Mouse (Mus musculus) intestine, embryonic 15.5 days (tissue): ENCODE results near the gene Mrgprg. TPM values are rescaled to one million over a fixed set of nuclear protein-coding genes. Genes with fewer than 3 reads are reported as not detected.
A peak's percentile ranks its signal among the peaks of the same experiment; 100 is the strongest.

ENCODE experiments used
- ATAC-seq: fragments of 200-750 bp; cut with Nextera tagmentation; 2 replicates; pipeline ENCODE4 v1.8.0; 2017; ENCODE audit warnings: moderate TSS enrichment, moderate library complexity
- H3K27ac ChIP-seq: fragments of 300-500 bp; sonication (generic); 2 replicates; pipeline ENCODE4 v1.5.1; 2015; ENCODE audit warnings: mild to moderate bottlenecking, inconsistent platforms
- H3K27me3 ChIP-seq: fragments of 300-500 bp; sonication (generic); replicated peaks from 2 replicates; pipeline ENCODE4 v1.6.1; 2015; ENCODE audit warnings: inconsistent platforms
- H3K36me3 ChIP-seq: fragments of 300-500 bp; sonication (generic); 2 replicates; pipeline ENCODE4 v1.6.1; 2015; ENCODE audit warnings: inconsistent platforms
- H3K4me1 ChIP-seq: fragments of 300-500 bp; sonication (generic); replicated peaks from 2 replicates; pipeline ENCODE4 v1.6.1; 2015; ENCODE audit warnings: inconsistent platforms
- H3K4me2 ChIP-seq: fragments of 300-500 bp; sonication (generic); replicated peaks from 2 replicates; pipeline ENCODE4 v1.6.1; 2015; ENCODE audit warnings: mild to moderate bottlenecking, inconsistent platforms
- H3K4me3 ChIP-seq: fragments of 300-500 bp; sonication (generic); replicated peaks from 2 replicates; pipeline ENCODE4 v1.5.1; 2015; ENCODE audit warnings: inconsistent platforms
- H3K9ac ChIP-seq: fragments of 300-500 bp; sonication (generic); 2 replicates; pipeline ENCODE4 v1.6.1; 2015; ENCODE audit warnings: inconsistent platforms
- H3K9me3 ChIP-seq: fragments of 300-500 bp; sonication (generic); 2 replicates; pipeline ENCODE4 v1.6.1; 2016; ENCODE audit warnings: inconsistent platforms
- WGBS: fragments of 180-500 bp; shearing (Covaris S2); methylation state at CpG from one replicate; pipeline ENCODE4 v1.1.7; 2015; 5-methylcytosine and 5-hydroxymethylcytosine counted together
- polyA plus RNA-seq: library from polyadenylated mRNA; unstranded; fragments of >200 nt; fragmentation: Nextera tagmentation; extraction: Ambion mirVana; gene quantifications from 2 replicates; pipeline ENCODE4 v1.2.1, GENCODE M21; 2015

Mrgprg gene
- polyA plus RNA-seq, 1 experiment from 2014 or later = not detected

- no peak for ATAC-seq
- Histone ChIP-seq H3K4me3 (no peak overlapping the region), H3K9ac (no peak overlapping the region), H3K36me3 (no peaks in the 10 kb centered on the region), H3K27ac (no peak overlapping the region), H3K4me2 (no peak overlapping the region), H3K4me1 (peaks cover 17% of the 10 kb centered on the region), H3K9me3 (no peaks in the 10 kb centered on the region), H3K27me3 (0 out of 2 replicates have a peak, but pooled peaks cover 11% of the 10 kb centered on the region)
- WGBS = 73% methylated on average over 3 of the region's 3 CpGs
These were observed 14.2 kb downstream of the Mrgprg start for GRCm38 (mm10) chr7:143752606-143753005.

- 59% methylated on average over 4 of the region's 4 CpGs for WGBS
- Histone ChIP-seq H3K4me1 (peaks cover 14% of the 10 kb centered on the region), H3K27me3 (0 out of 2 replicates have a peak, but pooled peaks cover 11% of the 10 kb centered on the region), H3K9me3 (no peaks in the 10 kb centered on the region), H3K36me3 (no peaks in the 10 kb centered on the region), H3K4me3 (no peak overlapping the region), H3K27ac (no peak overlapping the region), H3K9ac (no peak overlapping the region), H3K4me2 (no peak overlapping the region)
- ATAC-seq = no peak; the same call in 1 of the 2 replicates
These were observed 14.7 kb downstream of the Mrgprg start for GRCm38 (mm10) chr7:143752056-143752455.

DNA sequence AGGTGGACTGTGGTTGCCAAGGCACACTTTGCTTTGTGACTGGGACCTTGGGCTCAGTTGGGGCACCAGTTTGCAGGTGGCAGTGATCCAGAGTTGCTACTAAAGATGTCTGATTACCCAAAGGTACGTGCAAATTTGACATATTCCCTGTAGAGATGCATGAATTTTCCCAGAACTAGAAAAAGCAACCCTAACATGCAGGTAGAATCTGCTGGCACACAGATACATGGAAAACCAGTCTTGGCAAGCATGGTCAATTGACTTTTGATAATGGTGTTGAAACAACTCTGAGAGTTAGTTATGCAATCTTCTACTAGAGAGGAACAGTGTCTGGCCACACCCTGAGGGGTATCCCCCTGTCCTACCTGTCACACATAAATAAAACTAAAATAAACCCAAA, 15.4 kb downstream of the Mrgprg start:
- no peak for ATAC-seq
- no peak overlapping the region for H3K27ac ChIP-seq
- H3K9me3 ChIP-seq = no peaks in the 10 kb centered on the region
- WGBS = 84% methylated on average over 1 of the region's 1 CpGs
- no peaks in the 10 kb centered on the region for H3K36me3 ChIP-seq
- no peak overlapping the region for H3K9ac ChIP-seq
- H3K4me3 ChIP-seq = no peak overlapping the region
- peaks cover 8% of the 10 kb centered on the region; the same call in 1 of the 2 replicates for H3K4me1 ChIP-seq
- H3K27me3 ChIP-seq = 0 out of 2 replicates have a peak, but pooled peaks cover 10% of the 10 kb centered on the region
- H3K4me2 ChIP-seq = no peak overlapping the region

- 0 out of 2 replicates have a peak, but pooled peaks cover 5% of the 10 kb centered on the region for H3K4me1 ChIP-seq
- no peak overlapping the region for H3K27ac ChIP-seq
- no peaks in the 10 kb centered on the region for H3K36me3 ChIP-seq
- H3K4me3 ChIP-seq = no peak overlapping the region
- no peak overlapping the region for H3K9ac ChIP-seq
- WGBS = 70% methylated on average over 3 of the region's 3 CpGs
- no peaks in the 10 kb centered on the region for H3K27me3 ChIP-seq
- H3K9me3 ChIP-seq = no peaks in the 10 kb centered on the region
- no peak for ATAC-seq
- H3K4me2 ChIP-seq = no peak overlapping the region
These were observed 17.7 kb downstream of the Mrgprg start for GRCm38 (mm10) chr7:143749045-143749444.

DNA sequence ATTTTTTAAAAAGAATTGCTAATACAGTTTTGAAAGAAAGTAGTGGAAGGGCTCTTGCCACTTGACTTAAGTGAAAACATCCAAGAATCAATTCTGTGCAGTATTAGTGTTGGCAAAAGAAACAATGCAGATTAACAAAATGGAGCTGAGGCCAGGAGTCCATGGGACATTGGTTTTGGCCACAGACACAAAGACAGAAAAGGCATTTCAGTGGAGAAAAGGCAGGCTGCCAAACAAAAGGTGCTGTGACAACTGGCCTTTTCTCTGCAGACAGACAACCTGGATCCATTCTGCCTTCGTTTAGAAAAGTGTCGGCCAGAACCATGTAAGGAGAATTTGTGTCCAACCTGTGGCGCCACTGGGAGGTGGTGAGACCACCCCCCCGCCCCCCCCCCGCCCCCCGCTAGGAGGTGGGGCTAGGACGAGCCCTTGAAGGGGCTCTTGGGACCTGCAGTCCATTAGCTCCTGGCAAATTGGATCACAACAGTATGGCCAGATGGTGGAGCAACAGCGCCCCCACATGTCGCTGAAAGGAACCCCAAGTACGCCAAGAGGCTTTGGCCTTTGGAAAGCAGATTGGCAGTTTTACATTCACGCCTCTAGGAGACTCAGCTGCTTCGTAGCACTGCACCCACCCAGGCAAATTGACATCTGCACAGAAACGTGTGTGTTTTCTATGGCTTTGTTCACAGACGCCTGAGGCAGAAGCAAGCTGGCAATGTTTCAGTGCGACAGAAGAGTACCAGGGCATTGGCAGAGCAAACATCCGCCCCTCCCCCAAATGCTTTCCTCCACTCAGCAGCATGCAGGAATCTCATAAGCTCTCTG, 18.5 kb downstream of the Mrgprg start:
- Histone ChIP-seq H3K9ac (peak overlapping the region; percentile 45), H3K27me3 (no peaks in the 10 kb centered on the region), H3K27ac (no peak overlapping the region), H3K36me3 (no peaks in the 10 kb centered on the region), H3K4me2 (peak overlapping the region; percentile 57), H3K9me3 (no peaks in the 10 kb centered on the region), H3K4me3 (peak overlapping the region; percentile 15; the same call in 1 of the 2 replicates), H3K4me1 (0 out of 2 replicates have a peak, but pooled peaks cover 5% of the 10 kb centered on the region)
- 3% methylated on average over 16 of the region's 16 CpGs for WGBS
- peak; percentile 85 for ATAC-seq

DNA sequence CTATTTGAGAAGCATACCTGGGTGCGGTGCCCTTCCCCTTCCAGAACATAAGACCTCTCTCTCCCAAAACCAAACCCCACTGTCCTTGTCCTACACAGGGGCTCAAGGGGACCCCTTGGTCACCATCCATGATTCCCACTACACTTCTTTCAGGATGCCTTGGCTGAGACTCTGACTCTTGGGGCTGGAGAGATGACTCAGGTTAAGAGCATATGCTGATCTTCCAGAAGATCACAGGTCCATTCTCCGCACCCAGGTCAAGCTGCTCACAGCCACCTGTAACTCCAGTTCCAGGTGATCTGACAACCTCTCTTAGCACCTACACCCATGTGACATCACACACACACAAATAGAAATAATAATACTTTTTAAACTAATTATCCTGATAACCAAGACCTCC, 26.1 kb downstream of the Mrgprg start:
- no peaks in the 10 kb centered on the region for H3K36me3 ChIP-seq
- H3K27ac ChIP-seq = peak overlapping the region; percentile 87; the same call in 1 of the 2 replicates
- no peaks in the 10 kb centered on the region for H3K27me3 ChIP-seq
- no peaks in the 10 kb centered on the region for H3K9me3 ChIP-seq
- peak; percentile 41 for ATAC-seq
- whole genome bisulfite sequencing = 11% methylated on average over 2 of the region's 2 CpGs
- peak overlapping the region; percentile 93 for H3K4me2 ChIP-seq
- H3K9ac ChIP-seq = peak overlapping the region; percentile 86
- H3K4me3 ChIP-seq = peak overlapping the region; percentile 71
- H3K4me1 ChIP-seq = peaks cover 31% of the 10 kb centered on the region

DNA sequence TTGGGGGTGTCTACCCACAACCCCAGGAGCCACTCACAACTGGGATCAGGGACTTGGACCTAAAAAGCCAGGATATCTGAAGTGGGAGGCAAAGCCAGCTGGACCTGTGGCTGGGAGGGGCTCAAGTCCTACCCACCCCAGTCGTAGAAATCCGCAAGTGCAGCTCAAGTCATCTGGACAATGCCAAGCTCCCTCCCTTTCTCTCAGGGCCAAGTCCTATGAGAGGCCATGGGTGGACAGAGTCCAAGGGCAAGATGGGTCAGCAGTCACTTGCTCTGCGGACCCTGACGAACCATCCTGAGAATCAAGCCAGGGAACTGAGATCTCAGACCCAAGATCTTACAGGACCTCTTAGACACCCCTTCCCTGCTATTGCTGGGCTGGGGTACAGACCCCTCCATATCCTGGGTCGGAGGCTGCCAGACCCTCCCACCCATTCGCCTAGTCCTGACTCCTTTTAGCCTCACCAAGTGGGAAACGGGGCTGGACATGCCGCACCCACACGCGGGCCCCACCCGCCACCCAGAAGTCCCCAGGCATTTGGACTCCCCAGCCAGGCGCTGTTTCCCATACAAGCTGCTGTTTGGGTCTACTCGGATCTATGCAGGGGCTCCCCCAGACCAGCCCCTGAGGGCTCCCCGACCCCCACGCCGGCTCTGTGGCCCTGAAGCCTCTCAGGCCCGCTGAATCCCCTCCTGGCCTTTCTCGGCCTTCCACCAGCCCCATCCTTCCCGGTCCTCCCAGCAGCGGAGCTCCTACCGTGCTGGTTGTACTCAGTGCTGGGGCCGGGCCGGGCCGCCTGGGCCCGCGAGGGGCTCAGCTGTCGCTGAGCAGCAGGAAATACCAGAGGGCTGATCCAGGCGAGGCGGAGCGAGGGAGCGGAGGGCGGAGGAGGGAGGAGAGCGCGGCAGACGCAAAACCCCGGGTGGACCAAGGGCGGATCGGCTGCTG, 27.0 kb downstream of the Mrgprg start:
- Histone ChIP-seq H3K27me3 (no peaks in the 10 kb centered on the region), H3K4me1 (peaks cover 31% of the 10 kb centered on the region), H3K9ac (peak overlapping the region; percentile 86), H3K27ac (peak overlapping the region; percentile 87), H3K4me3 (peak overlapping the region; percentile 71), H3K4me2 (peak overlapping the region; percentile 93), H3K9me3 (no peaks in the 10 kb centered on the region), H3K36me3 (no peaks in the 10 kb centered on the region)
- WGBS = 2% methylated on average over 38 of the region's 38 CpGs
- ATAC-seq = peak; percentile 93

GRCm38 (mm10) chr7:143738601-143739006, 28.2 kb downstream of the Mrgprg start:
- Histone ChIP-seq H3K9me3 (no peaks in the 10 kb centered on the region), H3K27me3 (no peaks in the 10 kb centered on the region), H3K4me1 (peaks cover 31% of the 10 kb centered on the region), H3K27ac (peak overlapping the region; percentile 87; the same call in 1 of the 2 replicates), H3K4me2 (peak overlapping the region; percentile 93), H3K4me3 (peak overlapping the region; percentile 71), H3K9ac (peak overlapping the region; percentile 27; the same call in 1 of the 2 replicates), H3K36me3 (no peaks in the 10 kb centered on the region)
- 0 out of 2 replicates have a peak, but pooled peaks have one; percentile 31 for ATAC-seq
- 34% methylated on average over 5 of the region's 5 CpGs for WGBS

GRCm38 (mm10) chr7:143738194-143738593, 28.6 kb downstream of the Mrgprg start:
- no peaks in the 10 kb centered on the region for H3K9me3 ChIP-seq
- H3K4me1 ChIP-seq = peaks cover 31% of the 10 kb centered on the region
- H3K27ac ChIP-seq = peak overlapping the region; percentile 87; the same call in 1 of the 2 replicates
- no peaks in the 10 kb centered on the region for H3K36me3 ChIP-seq
- 53% methylated on average over 6 of the region's 6 CpGs for WGBS
- no peaks in the 10 kb centered on the region for H3K27me3 ChIP-seq
- H3K9ac ChIP-seq = peak overlapping the region; percentile 27; the same call in 1 of the 2 replicates
- H3K4me3 ChIP-seq = peak overlapping the region; percentile 71
- no peak for ATAC-seq
- peak overlapping the region; percentile 93 for H3K4me2 ChIP-seq

DNA sequence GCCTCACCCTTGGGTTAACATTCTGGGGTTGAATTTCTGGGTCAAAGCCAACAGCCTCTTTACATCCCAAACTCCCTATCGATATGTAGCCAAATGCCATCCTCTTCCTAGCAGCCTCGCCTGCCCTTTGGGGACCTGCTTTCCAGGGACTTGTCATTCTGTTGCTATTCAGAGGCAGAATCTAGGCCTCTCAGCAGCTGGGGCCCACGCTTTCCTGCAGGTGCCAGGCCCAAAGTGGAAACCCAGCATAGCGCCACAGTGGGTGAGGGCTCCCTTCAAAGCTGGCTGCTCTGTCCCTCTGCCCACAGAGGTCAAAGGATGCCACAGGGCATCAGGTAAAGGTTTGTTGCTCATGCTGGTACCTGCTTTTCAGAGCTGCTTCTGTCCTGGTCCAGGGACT, 33.0 kb downstream of the Mrgprg start:
- Histone ChIP-seq H3K36me3 (no peaks in the 10 kb centered on the region), H3K9me3 (no peaks in the 10 kb centered on the region), H3K9ac (no peak overlapping the region), H3K27me3 (no peaks in the 10 kb centered on the region), H3K4me2 (no peak overlapping the region), H3K4me3 (no peak overlapping the region), H3K4me1 (peaks cover 16% of the 10 kb centered on the region), H3K27ac (no peak overlapping the region)
- WGBS = 92% methylated on average over 4 of the region's 4 CpGs
- ATAC-seq = no peak

GRCm38 (mm10) chr7:143729886-143730285, 36.9 kb downstream of the Mrgprg start:
- H3K27ac ChIP-seq = no peak overlapping the region
- H3K36me3 ChIP-seq = no peaks in the 10 kb centered on the region
- no peaks in the 10 kb centered on the region for H3K9me3 ChIP-seq
- WGBS = 67% methylated on average over 10 of the region's 10 CpGs
- peaks cover 6% of the 10 kb centered on the region; the same call in 1 of the 2 replicates for H3K4me1 ChIP-seq
- no peak overlapping the region for H3K9ac ChIP-seq
- no peak overlapping the region for H3K4me2 ChIP-seq
- no peak overlapping the region for H3K4me3 ChIP-seq
- ATAC-seq = no peak
- H3K27me3 ChIP-seq = no peaks in the 10 kb centered on the region

DNA sequence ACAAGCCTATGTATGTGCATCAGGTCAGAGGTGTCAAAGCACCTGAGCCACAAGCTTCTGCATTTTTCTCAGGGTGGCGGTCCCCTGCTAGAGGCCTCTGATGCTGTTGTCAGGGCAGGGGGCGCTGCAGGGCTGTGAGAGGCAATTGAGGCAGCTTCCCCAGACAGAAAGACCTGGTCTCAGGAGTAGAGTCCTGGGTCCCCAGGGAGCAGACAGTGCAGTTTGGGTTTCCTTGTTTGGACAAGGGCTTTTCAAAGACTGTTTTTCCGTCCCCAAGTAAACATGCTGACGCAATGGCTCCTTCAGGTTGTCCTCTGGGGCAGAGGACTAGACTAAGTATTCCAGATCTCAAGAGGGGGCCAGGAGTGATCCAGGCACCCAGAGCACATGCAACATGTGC, 40.4 kb downstream of the Mrgprg start:
- Histone ChIP-seq H3K9ac (no peak overlapping the region), H3K4me2 (no peak overlapping the region), H3K36me3 (no peaks in the 10 kb centered on the region), H3K4me3 (no peak overlapping the region), H3K27me3 (no peaks in the 10 kb centered on the region), H3K4me1 (peaks cover 24% of the 10 kb centered on the region; the same call in 1 of the 2 replicates), H3K9me3 (no peaks in the 10 kb centered on the region), H3K27ac (no peak overlapping the region)
- WGBS = 77% methylated on average over 4 of the region's 4 CpGs
- no peak for ATAC-seq
